Mouse (Mus musculus): ENCODE results near the gene Prdx5. TPM values are rescaled to one million over a fixed set of nuclear protein-coding genes. Genes with fewer than 3 reads are reported as not detected.

The Prdx5 gene
- polyA plus RNA-seq (2012; rRNA removed), result 163 and 170 TPM in 2 replicates

GRCm38 (mm10) chr19:6909507-6910289, at the start of gene Prdx5, which contains the start of gene Trmt112:
Gene Prdx5 (minus strand): TSS chr19:6910106.
Gene Trmt112 (plus strand): TSS chr19:6909698.

DNA sequence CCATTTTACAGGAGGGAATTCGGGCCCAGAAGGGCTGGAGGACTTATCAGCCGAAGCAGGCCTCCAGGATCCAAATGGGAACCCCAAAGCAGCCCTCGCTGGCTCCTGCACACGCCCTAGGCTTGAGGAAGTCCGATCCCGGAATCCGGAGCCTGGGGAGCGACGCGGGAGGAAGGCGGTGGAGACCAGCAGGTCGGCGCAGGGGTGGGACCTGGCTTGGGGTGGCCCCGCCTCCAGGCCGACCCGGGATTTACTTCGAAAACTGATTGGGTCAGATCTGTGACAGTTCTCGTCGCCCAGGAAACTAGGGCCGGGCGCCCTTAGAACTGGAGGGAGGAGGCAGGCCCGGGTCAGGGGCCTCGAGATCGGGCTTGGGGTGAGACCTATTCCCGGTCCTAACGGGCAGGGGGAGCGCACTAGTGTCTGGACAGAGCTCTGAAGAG, 32.4 kb upstream of the Prdx5 start, which contains the start of gene Gpr137:
Gene Gpr137 (minus strand): TSS at position 232 of the 443 bp plus-strand sequence.

GRCm38 (mm10) chr19:6941372-6942248, 31.7 kb upstream of the Prdx5 start, which contains the start of gene Bad:
Gene Bad (plus strand): TSS chr19:6941861.

DNA sequence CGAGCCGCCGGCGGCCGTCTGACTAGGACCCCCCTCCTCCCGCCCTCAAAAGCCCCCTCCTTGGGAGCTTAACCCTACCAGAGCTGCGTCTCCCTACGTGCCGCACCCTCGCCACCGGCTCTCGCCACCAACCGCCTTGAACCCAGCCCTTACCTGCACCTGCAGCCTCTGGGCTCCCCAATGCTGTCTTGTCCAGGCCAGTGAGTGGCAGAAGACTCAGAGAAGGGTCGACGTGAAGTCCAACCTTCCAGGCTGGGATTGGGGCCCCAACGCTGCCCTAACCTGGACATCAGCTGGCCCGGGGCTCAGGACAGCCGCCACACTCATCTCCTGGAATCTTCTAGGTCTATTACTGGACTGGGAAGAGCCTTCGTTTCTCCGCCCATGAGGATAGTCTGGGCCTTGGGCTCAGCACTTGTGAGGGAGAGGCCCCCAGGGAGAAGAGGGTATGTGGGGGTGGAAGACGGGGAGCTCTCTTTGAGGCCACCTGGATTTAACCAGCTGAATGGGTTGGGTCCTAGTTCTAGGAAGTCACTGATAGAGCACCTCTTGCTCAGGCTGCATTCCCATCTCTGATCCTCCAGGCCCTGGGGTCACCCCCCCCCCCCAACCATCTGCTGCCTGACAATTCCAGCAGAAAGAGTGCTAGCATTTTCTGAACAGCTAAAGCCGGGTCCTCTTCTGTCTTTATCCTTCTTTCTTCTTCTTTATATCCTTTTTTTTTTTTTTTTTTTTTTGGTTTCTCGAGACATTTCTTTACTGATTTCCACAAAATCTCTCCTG, 24.5 kb upstream of the Prdx5 start, which contains the start of gene Kcnk4:
Gene Kcnk4 (minus strand): TSS at position 321 of the 783 bp plus-strand sequence.

DNA sequence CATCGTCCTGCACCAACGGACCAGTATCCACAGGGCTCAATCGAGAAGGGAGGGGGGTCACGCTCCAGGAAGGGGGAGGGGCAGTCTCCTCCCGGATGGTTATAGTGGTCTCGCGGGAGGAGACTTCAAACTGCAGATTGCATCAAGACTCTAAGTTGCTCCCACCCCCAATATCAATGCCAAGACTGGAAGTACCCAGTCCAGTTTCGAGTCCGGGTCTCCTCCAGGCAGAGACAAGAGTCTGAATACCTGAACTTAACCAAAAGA, 15.3 kb upstream of the Prdx5 start, which contains the start of gene Catsperz:
Gene Catsperz (minus strand): TSS at position 74 of the 267 bp plus-strand sequence.

GRCm38 (mm10) chr19:6921647-6922567, 12.0 kb upstream of the Prdx5 start, which contains the start of gene Esrra:
Gene Esrra (minus strand): TSS chr19:6921813.

GRCm38 (mm10) chr19:6858031-6858430, 51.9 kb downstream of the Prdx5 start, which contains the start of gene Ccdc88b:
Gene Ccdc88b (minus strand): TSS chr19:6858211.

Other genes starting within 250 kb of the Prdx5 start
- gene Rps6ka4, start 69.5 kb downstream of the Prdx5 start, polyA plus RNA-seq (2012; rRNA removed), result 39.1 and 51.7 TPM in 2 replicates
- 10.2 and 12.4 TPM in 2 replicates for gene Ccdc88b, start 51.9 kb downstream of the Prdx5 start, polyA plus RNA-seq (2012; rRNA removed)
- gene Trmt112, start 408 bp downstream of the Prdx5 start, polyA plus RNA-seq (2012; rRNA removed), result 75.3 and 86.1 TPM in 2 replicates
- gene Esrra, start 11.7 kb upstream of the Prdx5 start, polyA plus RNA-seq (2012; rRNA removed), result 242 and 258 TPM in 2 replicates
- gene Catsperz, start 15.3 kb upstream of the Prdx5 start, polyA plus RNA-seq (2012; rRNA removed), result 0.42 TPM in 1 of 2 replicates, not detected in the other
- 0.08 TPM in 1 of 2 replicates, not detected in the other for gene Kcnk4, start 24.4 kb upstream of the Prdx5 start, polyA plus RNA-seq (2012; rRNA removed)
- 119 and 145 TPM in 2 replicates for gene Bad, start 31.8 kb upstream of the Prdx5 start, polyA plus RNA-seq (2012; rRNA removed)
- gene Gpr137, start 32.4 kb upstream of the Prdx5 start, polyA plus RNA-seq (2012; rRNA removed), result 103 and 166 TPM in 2 replicates
- gene Ppp1r14b, start 64.9 kb upstream of the Prdx5 start, polyA plus RNA-seq (2012; rRNA removed), result 159 and 169 TPM in 2 replicates
- 335 and 360 TPM in 2 replicates for gene Plcb3, start 66.4 kb upstream of the Prdx5 start, polyA plus RNA-seq (2012; rRNA removed)
- 58.5 and 60.7 TPM in 2 replicates for gene Fkbp2, start 70.4 kb upstream of the Prdx5 start, polyA plus RNA-seq (2012; rRNA removed)
- 40.7 and 51.0 TPM in 2 replicates for gene Vegfb, start 77.5 kb upstream of the Prdx5 start, polyA plus RNA-seq (2012; rRNA removed)
- gene Dnajc4, start 82.5 kb upstream of the Prdx5 start, polyA plus RNA-seq (2012; rRNA removed), result 61.9 and 65.0 TPM in 2 replicates
- 90.8 and 103 TPM in 2 replicates for gene Nudt22, start 86.0 kb upstream of the Prdx5 start, polyA plus RNA-seq (2012; rRNA removed)
- gene Trpt1, start 86.0 kb upstream of the Prdx5 start, polyA plus RNA-seq (2012; rRNA removed), result 18.5 and 19.6 TPM in 2 replicates
- gene Fermt3, start 109.4 kb upstream of the Prdx5 start, polyA plus RNA-seq (2012; rRNA removed), result 14.6 and 15.7 TPM in 2 replicates
- gene Stip1, start 129.9 kb upstream of the Prdx5 start, polyA plus RNA-seq (2012; rRNA removed), result 24.6 and 30.5 TPM in 2 replicates
- gene Macrod1, start 146.7 kb upstream of the Prdx5 start, polyA plus RNA-seq (2012; rRNA removed), result 61.6 and 63.0 TPM in 2 replicates
- 0.71 and 0.73 TPM in 2 replicates for gene Flrt1, start 195.6 kb upstream of the Prdx5 start, polyA plus RNA-seq (2012; rRNA removed)